Mouse (Mus musculus) intestine, postnatal 0 days (tissue): ENCODE measurements at regions not wholly inside any gene's neighbourhood (a gene's known extent, or its start where the extent isn't known, plus 50 kb on each side); places are given as distances from the start of the nearest gene placed in this dataset.

Experiments
- ATAC-seq: fragments of 200-750 bp; cut with Nextera tagmentation; 2 replicates; pipeline ENCODE4 v1.8.0; 2017; ENCODE audit warnings: mild to moderate bottlenecking, moderate TSS enrichment, moderate library complexity
- H3K27ac ChIP-seq: fragments of 300-500 bp; sonication (generic); 2 replicates; pipeline ENCODE4 v1.5.1; 2014; ENCODE audit warnings: mild to moderate bottlenecking, low read depth, low read length, moderate library complexity
- H3K27me3 ChIP-seq: fragments of 300-500 bp; sonication (generic); replicated peaks from 2 replicates; pipeline ENCODE4 v1.6.1; 2014; ENCODE audit warnings: low read length, mixed read lengths; ENCODE audit not compliant: control insufficient read depth, insufficient read depth
- H3K36me3 ChIP-seq: fragments of 300-500 bp; sonication (generic); 2 replicates; pipeline ENCODE4 v1.6.1; 2014; ENCODE audit warnings: mild to moderate bottlenecking, moderate library complexity; ENCODE audit not compliant: control insufficient read depth, insufficient read depth
- H3K4me1 ChIP-seq: fragments of 300-500 bp; sonication (generic); replicated peaks from 2 replicates; pipeline ENCODE4 v1.6.1; 2014; ENCODE audit warnings: antibody characterized with exemption, low read length, mixed read lengths; ENCODE audit not compliant: control insufficient read depth, insufficient read depth
- H3K4me2 ChIP-seq: fragments of 300-500 bp; sonication (generic); replicated peaks from 2 replicates; pipeline ENCODE4 v1.6.1; 2014; ENCODE audit warnings: low read depth, mild to moderate bottlenecking, moderate library complexity
- H3K4me3 ChIP-seq: fragments of 300-500 bp; sonication (generic); 2 replicates; pipeline ENCODE4 v1.5.1; 2014; ENCODE audit warnings: low read depth, low read length
- H3K9ac ChIP-seq: fragments of 300-500 bp; sonication (generic); 2 replicates; pipeline ENCODE4 v1.6.1; 2014; ENCODE audit warnings: mild to moderate bottlenecking, low read depth, low read length
- H3K9me3 ChIP-seq: fragments of 300-500 bp; sonication (generic); 2 replicates; pipeline ENCODE4 v1.6.1; 2016; ENCODE audit warnings: mixed run types; ENCODE audit not compliant: control insufficient read depth
- CTCF ChIP-seq: sonication (generic); IDR thresholded peaks from 2 replicates; pipeline ENCODE4 v1.5.1; 2016; ENCODE audit warnings: low read depth, mild to moderate bottlenecking, control low read depth, antibody characterized with exemption, moderate library complexity
- WGBS: fragments of 180-500 bp; shearing (Covaris S2); extraction: QIAGEN DNeasy Blood & Tissue Kit; methylation state at CpG from one replicate; pipeline ENCODE4 v1.1.7; 2014; 5-methylcytosine and 5-hydroxymethylcytosine counted together

DNA sequence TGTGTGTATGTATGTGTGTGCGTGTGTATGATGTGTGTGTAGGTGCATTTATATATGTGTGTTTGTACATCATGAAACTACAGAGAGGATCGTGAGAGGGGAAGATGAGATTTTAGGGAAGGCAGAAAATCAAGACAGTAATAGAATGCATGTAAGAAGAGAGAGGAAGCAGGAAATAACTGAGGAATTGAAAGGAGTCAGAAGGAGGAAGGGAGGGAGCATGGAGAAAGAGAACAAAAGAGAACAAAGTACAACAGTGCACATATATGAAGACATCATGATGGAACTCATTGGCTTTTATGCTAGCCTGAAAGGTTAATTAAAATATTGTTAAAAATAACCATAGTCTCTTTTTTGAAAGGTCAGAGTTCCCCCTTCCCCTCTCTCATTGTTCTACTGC is 111.4 kb downstream of the Uchl5 start:
- 89% methylated on average over 2 of the region's 2 CpGs for WGBS
- H3K27ac ChIP-seq = no peak overlapping the region
- no peak for ATAC-seq
- H3K4me3 ChIP-seq = no peak overlapping the region
- H3K4me2 ChIP-seq = no peak overlapping the region
- TF ChIP-seq CTCF = no peak
- H3K9ac ChIP-seq = no peak overlapping the region
- H3K4me1 ChIP-seq = no peaks in the 10 kb centered on the region
- no peaks in the 10 kb centered on the region for H3K9me3 ChIP-seq
- no peaks in the 10 kb centered on the region for H3K27me3 ChIP-seq
- no peaks in the 10 kb centered on the region for H3K36me3 ChIP-seq

DNA sequence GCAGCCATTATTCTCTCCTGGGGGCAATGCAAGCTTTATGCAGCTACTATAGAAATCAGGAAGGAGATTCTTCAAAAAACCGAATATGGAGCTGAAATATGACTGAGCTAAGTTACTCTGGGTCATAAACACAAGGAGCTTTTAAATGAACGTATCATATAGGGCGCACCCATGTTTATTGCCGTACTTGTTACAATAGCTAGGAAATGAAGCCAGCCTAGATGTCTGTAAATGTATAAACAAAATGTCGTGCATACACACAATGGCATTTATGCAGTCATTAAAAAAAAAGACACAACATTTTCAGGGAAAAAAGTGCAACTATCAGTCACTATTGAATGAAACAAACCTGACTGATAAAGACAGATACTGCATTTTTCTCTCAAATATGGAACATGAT is 111.0 kb downstream of the Uchl5 start:
- Histone ChIP-seq H3K4me1 (no peaks in the 10 kb centered on the region), H3K36me3 (no peaks in the 10 kb centered on the region), H3K4me3 (no peak overlapping the region), H3K9me3 (no peaks in the 10 kb centered on the region), H3K27me3 (no peaks in the 10 kb centered on the region), H3K27ac (no peak overlapping the region), H3K9ac (no peak overlapping the region), H3K4me2 (no peak overlapping the region)
- no peak for TF ChIP-seq CTCF
- ATAC-seq = no peak
- 58% methylated on average over 5 of the region's 5 CpGs for WGBS

DNA sequence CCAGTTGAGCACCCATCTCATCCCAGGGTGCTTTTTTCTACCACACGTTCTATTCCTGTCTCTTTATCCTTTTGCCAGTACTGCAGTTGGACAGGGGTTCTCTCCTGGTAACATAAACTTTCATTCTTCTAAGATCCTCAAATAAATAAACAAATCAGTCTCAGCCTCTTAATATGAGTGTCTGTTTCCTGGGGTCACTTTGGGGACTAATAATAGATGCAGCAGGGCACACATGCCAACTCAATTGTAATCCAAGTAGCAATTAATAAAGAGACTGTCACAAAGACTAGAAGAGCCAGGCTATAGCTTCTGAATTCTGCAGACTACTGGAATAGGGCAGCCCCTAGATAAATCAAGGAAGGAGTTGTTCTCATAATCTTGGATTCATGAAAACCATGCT is 108.9 kb downstream of the Uchl5 start:
- TF ChIP-seq CTCF = no peak
- Histone ChIP-seq H3K36me3 (no peaks in the 10 kb centered on the region), H3K4me2 (no peak overlapping the region), H3K9me3 (no peaks in the 10 kb centered on the region), H3K4me1 (no peaks in the 10 kb centered on the region), H3K4me3 (no peak overlapping the region), H3K27ac (no peak overlapping the region), H3K9ac (no peak overlapping the region), H3K27me3 (no peaks in the 10 kb centered on the region)
- no peak for ATAC-seq
- WGBS = 63% methylated on average over 1 of the region's 1 CpGs

DNA sequence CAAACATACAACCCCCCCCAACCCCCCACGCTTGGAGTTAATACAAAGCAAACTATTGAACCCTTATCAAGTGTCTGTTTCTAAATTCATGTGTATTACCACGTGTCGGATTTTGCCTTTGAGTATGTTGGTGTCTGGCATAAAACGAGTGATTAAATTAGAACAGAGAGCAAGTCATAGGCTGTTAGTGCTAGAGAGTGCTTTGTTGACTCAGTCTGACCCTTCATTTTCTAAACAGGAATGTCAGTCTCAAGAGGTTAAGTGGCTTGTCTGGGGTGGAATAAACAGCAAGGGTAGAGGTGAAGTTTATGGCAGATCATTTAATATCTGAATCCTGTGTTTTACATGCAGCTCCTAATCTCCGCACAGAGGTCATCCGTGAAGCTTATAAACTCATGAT is 104.1 kb downstream of the Uchl5 start:
- Histone ChIP-seq H3K4me2 (no peak overlapping the region), H3K9ac (no peak overlapping the region), H3K4me1 (no peaks in the 10 kb centered on the region), H3K27ac (no peak overlapping the region), H3K9me3 (no peaks in the 10 kb centered on the region), H3K36me3 (no peaks in the 10 kb centered on the region), H3K4me3 (no peak overlapping the region), H3K27me3 (no peaks in the 10 kb centered on the region)
- no peak for TF ChIP-seq CTCF
- 38% methylated on average over 6 of the region's 6 CpGs for WGBS
- ATAC-seq = no peak

DNA sequence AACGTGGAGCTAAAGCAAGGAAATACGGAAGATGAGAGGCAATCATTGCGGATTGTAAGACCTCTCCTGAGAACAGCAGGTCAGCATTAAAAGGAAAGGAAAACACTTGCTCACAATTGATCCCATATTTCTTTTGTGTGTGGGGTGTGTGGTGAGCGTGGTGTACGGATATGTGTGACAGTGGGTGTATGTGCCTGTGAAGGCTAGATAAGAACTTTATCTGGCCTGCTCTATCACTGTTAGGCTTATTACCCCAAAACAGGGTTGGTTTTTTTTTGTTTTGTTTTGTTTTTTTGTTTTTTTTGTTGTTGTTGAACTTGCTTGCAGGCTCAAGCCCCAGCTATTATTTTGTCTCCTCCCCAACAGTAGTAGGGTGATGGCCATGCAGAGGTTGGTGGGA is 102.5 kb downstream of the Uchl5 start:
- H3K4me3 ChIP-seq = no peak overlapping the region
- TF ChIP-seq CTCF = no peak
- no peaks in the 10 kb centered on the region for H3K36me3 ChIP-seq
- WGBS = 94% methylated on average over 5 of the region's 5 CpGs
- H3K9me3 ChIP-seq = no peaks in the 10 kb centered on the region
- no peaks in the 10 kb centered on the region for H3K4me1 ChIP-seq
- no peak for ATAC-seq
- no peaks in the 10 kb centered on the region for H3K27me3 ChIP-seq
- H3K9ac ChIP-seq = no peak overlapping the region
- no peak overlapping the region for H3K27ac ChIP-seq
- H3K4me2 ChIP-seq = no peak overlapping the region

DNA sequence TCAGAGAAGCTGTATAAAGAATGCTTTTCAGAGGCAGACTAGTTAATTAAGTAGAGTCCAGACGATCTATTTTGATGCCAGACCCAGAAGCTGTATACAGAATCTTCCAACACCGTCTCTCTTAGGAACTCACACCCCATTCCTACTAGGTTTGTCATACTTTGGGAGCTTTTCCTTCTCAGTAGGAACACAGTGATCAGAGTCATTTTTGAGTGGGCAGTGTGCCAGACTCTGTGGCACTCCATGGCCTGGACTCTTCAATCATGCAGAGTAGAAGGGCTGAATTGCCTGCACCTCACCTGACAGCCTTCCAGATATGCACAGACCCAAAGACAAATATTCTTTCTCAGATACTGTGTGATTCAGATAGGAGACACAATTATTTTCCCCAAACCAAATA is 101.2 kb downstream of the Uchl5 start:
- H3K4me3 ChIP-seq = no peak overlapping the region
- no peak overlapping the region for H3K27ac ChIP-seq
- no peak overlapping the region for H3K9ac ChIP-seq
- H3K36me3 ChIP-seq = no peaks in the 10 kb centered on the region
- no peak overlapping the region for H3K4me2 ChIP-seq
- H3K4me1 ChIP-seq = no peaks in the 10 kb centered on the region
- H3K9me3 ChIP-seq = no peaks in the 10 kb centered on the region
- 47% methylated on average over 2 of the region's 2 CpGs for WGBS
- no peak for TF ChIP-seq CTCF
- no peaks in the 10 kb centered on the region for H3K27me3 ChIP-seq
- ATAC-seq = no peak

DNA sequence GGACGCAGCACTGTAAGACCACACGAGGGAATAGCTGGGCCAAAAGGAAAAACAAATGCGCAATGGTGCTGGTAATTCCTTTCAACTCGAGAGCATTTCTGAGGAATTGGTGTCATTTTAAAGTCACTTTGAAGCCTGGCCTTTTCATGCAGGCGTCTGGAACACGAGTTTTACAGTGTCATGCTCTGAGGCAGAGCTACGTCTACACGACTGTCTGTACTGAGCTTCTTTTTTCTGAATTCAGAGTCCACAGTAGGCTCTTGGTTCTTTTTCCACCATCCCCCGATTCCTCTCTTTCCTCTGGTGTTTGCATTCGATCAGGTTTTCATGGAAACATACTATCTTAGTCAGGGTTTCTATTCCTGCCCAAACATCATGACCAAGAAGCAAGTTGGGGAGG is 83.2 kb downstream of the Uchl5 start:
- Histone ChIP-seq H3K4me1 (no peaks in the 10 kb centered on the region), H3K36me3 (no peaks in the 10 kb centered on the region), H3K27ac (no peak overlapping the region), H3K9ac (no peak overlapping the region), H3K9me3 (no peaks in the 10 kb centered on the region), H3K4me2 (no peak overlapping the region), H3K27me3 (no peaks in the 10 kb centered on the region), H3K4me3 (no peak overlapping the region)
- 82% methylated on average over 10 of the region's 10 CpGs for WGBS
- no peak for TF ChIP-seq CTCF
- no peak for ATAC-seq
